Mouse (Mus musculus) neural tube, embryonic 12.5 days (tissue): ENCODE measurements around the gene AU018091. TPM values are rescaled to one million over a fixed set of nuclear protein-coding genes. Genes with fewer than 3 reads are reported as not detected.
"Not testable (repeated sequence)": the region's sequence is repeated elsewhere in the genome, so short reads cannot be mapped to it uniquely, and the experiment has no call there.

Source experiments
- ATAC-seq: fragments of 200-750 bp; cut with Nextera tagmentation; 2 replicates; pipeline ENCODE4 v1.8.0; 2017; ENCODE audit warnings: low read depth, mild to moderate bottlenecking, moderate TSS enrichment, moderate library complexity; ENCODE audit not compliant: low FRiP score
- H3K27ac ChIP-seq: fragments of 300-500 bp; sonication (generic); 2 replicates; pipeline ENCODE4 v1.5.1; 2016
- H3K27me3 ChIP-seq: fragments of 300-500 bp; sonication (generic); replicated peaks from 2 replicates; pipeline ENCODE4 v1.6.1; 2016; ENCODE audit warnings: mild to moderate bottlenecking
- H3K36me3 ChIP-seq: fragments of 300-500 bp; sonication (generic); 2 replicates; pipeline ENCODE4 v1.6.1; 2016; ENCODE audit warnings: mild to moderate bottlenecking
- H3K4me1 ChIP-seq: fragments of 300-500 bp; sonication (generic); 2 replicates; pipeline ENCODE4 v1.6.1; 2016
- H3K4me2 ChIP-seq: fragments of 300-500 bp; sonication (generic); replicated peaks from 2 replicates; pipeline ENCODE4 v1.6.1; 2016; ENCODE audit warnings: mild to moderate bottlenecking
- H3K4me3 ChIP-seq: fragments of 300-500 bp; sonication (generic); 2 replicates; pipeline ENCODE4 v1.5.1; 2016
- H3K9ac ChIP-seq: fragments of 300-500 bp; sonication (generic); 2 replicates; pipeline ENCODE4 v1.6.1; 2016; ENCODE audit warnings: mild to moderate bottlenecking
- H3K9me3 ChIP-seq: fragments of 300-500 bp; sonication (generic); 2 replicates; pipeline ENCODE4 v1.6.1; 2016; ENCODE audit warnings: mild to moderate bottlenecking
- WGBS: fragments of 180-500 bp; shearing (Covaris S2); methylation state at CpG from one replicate; pipeline ENCODE4 v1.1.7; 2016; 5-methylcytosine and 5-hydroxymethylcytosine counted together
- microRNA counts: library from miRNA; unstranded; fragments of <30 nt; microRNA quantifications from one replicate; lab custom pipeline; 2017
- microRNA-seq: library from miRNA; unstranded; fragments of <30 nt; microRNA quantifications from one replicate; pipeline ENCODE4, GENCODE M21; 2017
- polyA plus RNA-seq: library from polyadenylated mRNA; unstranded; fragments of >200 nt; fragmentation: Nextera tagmentation; extraction: Ambion mirVana; gene quantifications from 2 replicates; pipeline ENCODE4 v1.2.1, GENCODE M21; 2016

Gene AU018091
- polyA plus RNA-seq, 1 experiment from 2014 or later, result 0.14 TPM

- H3K27me3 ChIP-seq, result no peaks in the 10 kb centered on the region
- no peak overlapping the region for H3K27ac ChIP-seq
- no peaks in the 10 kb centered on the region for H3K4me1 ChIP-seq
- ATAC-seq, result no peak
- no peak overlapping the region for H3K4me3 ChIP-seq
- H3K36me3 ChIP-seq, result no peaks in the 10 kb centered on the region
- H3K9me3 ChIP-seq, result peaks cover 21% of the 10 kb centered on the region; the same call in 1 of the 2 replicates
- H3K9ac ChIP-seq, result no peak overlapping the region
- 72% methylated on average over 1 of the region's 1 CpGs for WGBS
- H3K4me2 ChIP-seq, result no peak overlapping the region
Observed at GRCm38 (mm10) chr7:3150376-3150775, 18.6 kb downstream of the AU018091 start.

GRCm38 (mm10) chr7:3146072-3146471 lies 22.9 kb downstream of the AU018091 start:
- Histone ChIP-seq H3K27ac (no peak overlapping the region), H3K27me3 (no peaks in the 10 kb centered on the region), H3K4me1 (no peaks in the 10 kb centered on the region), H3K4me3 (no peak overlapping the region), H3K9me3 (peaks cover 31% of the 10 kb centered on the region), H3K36me3 (no peaks in the 10 kb centered on the region), H3K9ac (no peak overlapping the region), H3K4me2 (no peak overlapping the region)
- no peak for ATAC-seq

- ATAC-seq, result no peak
- no peaks in the 10 kb centered on the region for H3K36me3 ChIP-seq
- no peak overlapping the region for H3K4me2 ChIP-seq
- 19% methylated on average over 1 of the region's 1 CpGs for WGBS
- no peak overlapping the region for H3K27ac ChIP-seq
- H3K27me3 ChIP-seq, result no peaks in the 10 kb centered on the region
- no peak overlapping the region for H3K4me3 ChIP-seq
- no peak overlapping the region for H3K9ac ChIP-seq
- H3K9me3 ChIP-seq, result peaks cover 30% of the 10 kb centered on the region
- H3K4me1 ChIP-seq, result no peaks in the 10 kb centered on the region
Observed at GRCm38 (mm10) chr7:3143329-3143728, 25.7 kb downstream of the AU018091 start.

- 80% methylated on average over 4 of the region's 4 CpGs for WGBS
- H3K36me3 ChIP-seq, result no peaks in the 10 kb centered on the region
- no peak overlapping the region for H3K9ac ChIP-seq
- peaks cover 14% of the 10 kb centered on the region; the same call in 1 of the 2 replicates for H3K9me3 ChIP-seq
- H3K27ac ChIP-seq, result no peak overlapping the region
- no peak overlapping the region for H3K4me2 ChIP-seq
- no peak overlapping the region for H3K4me3 ChIP-seq
- H3K4me1 ChIP-seq, result no peaks in the 10 kb centered on the region
- no peaks in the 10 kb centered on the region for H3K27me3 ChIP-seq
- no peak for ATAC-seq
Observed at GRCm38 (mm10) chr7:3135606-3136005, 33.4 kb downstream of the AU018091 start.

GRCm38 (mm10) chr7:3134654-3135053 lies 34.3 kb downstream of the AU018091 start:
- H3K4me2 ChIP-seq, result no peak overlapping the region
- ATAC-seq, result no peak
- H3K27me3 ChIP-seq, result no peaks in the 10 kb centered on the region
- peaks cover 14% of the 10 kb centered on the region; the same call in 1 of the 2 replicates for H3K9me3 ChIP-seq
- H3K27ac ChIP-seq, result no peak overlapping the region
- H3K4me1 ChIP-seq, result no peaks in the 10 kb centered on the region
- H3K4me3 ChIP-seq, result no peak overlapping the region
- no peaks in the 10 kb centered on the region for H3K36me3 ChIP-seq
- 67% methylated on average over 1 of the region's 1 CpGs for WGBS
- H3K9ac ChIP-seq, result no peak overlapping the region

- H3K9me3 ChIP-seq, result peaks cover 26% of the 10 kb centered on the region; the same call in 1 of the 2 replicates
- H3K27me3 ChIP-seq, result no peaks in the 10 kb centered on the region
- H3K36me3 ChIP-seq, result no peaks in the 10 kb centered on the region
- 57% methylated on average over 1 of the region's 1 CpGs for WGBS
- no peak overlapping the region for H3K4me3 ChIP-seq
- no peak overlapping the region for H3K4me2 ChIP-seq
- no peak overlapping the region for H3K9ac ChIP-seq
- no peaks in the 10 kb centered on the region for H3K4me1 ChIP-seq
- H3K27ac ChIP-seq, result no peak overlapping the region
- ATAC-seq, result no peak
Observed at GRCm38 (mm10) chr7:3130342-3130741, 38.7 kb downstream of the AU018091 start.

- 0 out of 2 replicates have a peak, but pooled peaks cover 20% of the 10 kb centered on the region for H3K9me3 ChIP-seq
- ATAC-seq, result not testable (repeated sequence)
Observed at GRCm38 (mm10) chr7:3128564-3128963, 40.4 kb downstream of the AU018091 start.

GRCm38 (mm10) chr7:3111193-3111592 lies 57.8 kb downstream of the AU018091 start:
- not testable (repeated sequence) for H3K4me3 ChIP-seq, H3K27me3 ChIP-seq, H3K27ac ChIP-seq, H3K4me1 ChIP-seq, H3K36me3 ChIP-seq, H3K9me3 ChIP-seq, ATAC-seq, H3K4me2 ChIP-seq, H3K9ac ChIP-seq
- no CpG with 5 or more reads among the region's 6 CpGs for WGBS

More at GRCm38 (mm10) chr7:3128564-3128963, 40.4 kb downstream of the AU018091 start:
- not testable (repeated sequence) for H3K27ac ChIP-seq, H3K4me3 ChIP-seq, H3K27me3 ChIP-seq, H3K4me2 ChIP-seq, H3K9ac ChIP-seq, H3K36me3 ChIP-seq, H3K4me1 ChIP-seq

- H3K9ac ChIP-seq, ATAC-seq, H3K27ac ChIP-seq: not testable (repeated sequence)
Observed at GRCm38 (mm10) chr7:3106516-3107077, 62.4 kb downstream of the AU018091 start.

More at GRCm38 (mm10) chr7:3106516-3107077, 62.4 kb downstream of the AU018091 start:
- not testable (repeated sequence) for H3K4me1 ChIP-seq, H3K36me3 ChIP-seq, H3K4me2 ChIP-seq, H3K27me3 ChIP-seq, H3K4me3 ChIP-seq, H3K9me3 ChIP-seq
- 70% methylated on average over 13 of the region's 13 CpGs for WGBS

MicroRNAs within 50 kb of the gene (microRNA counts, 519-probe panel; counts per million panel counts)
- 342 counts per million, percentile 67 among the panel's probes with 10 or more counts for microRNA mmu-miR-290-3p (lab: Ali Mortazavi, UCI)
- microRNA mmu-miR-290-5p (lab: Ali Mortazavi, UCI), result 342 counts per million, percentile 67 among the panel's probes with 10 or more counts
- microRNA mmu-miR-291a-3p (lab: Ali Mortazavi, UCI), result 342 counts per million, percentile 67 among the panel's probes with 10 or more counts
- microRNA mmu-miR-291a-5p (lab: Ali Mortazavi, UCI), result 342 counts per million, percentile 67 among the panel's probes with 10 or more counts
- microRNA mmu-miR-292-5p (lab: Ali Mortazavi, UCI), result 342 counts per million, percentile 67 among the panel's probes with 10 or more counts

Small RNAs within 50 kb of the gene (microRNA-seq; reads per million reads assigned to microRNA genes)
- gene Mir290a, result not detected
- gene Mir290b, result not detected
- gene Mir291a, result 2.2 reads per million, percentile 1 among the genes with 10 or more reads in this experiment
- gene Mir292, result not detected
- not detected for gene Mir292b

Other genes starting within 250 kb of the AU018091 start
- 0.11 TPM in 1 of 2 replicates, not detected in the other for gene Nlrp12, start 80.5 kb upstream of the AU018091 start, polyA plus RNA-seq
- gene Myadm, start 119.9 kb upstream of the AU018091 start, polyA plus RNA-seq, result 33.9 and 37.2 TPM in 2 replicates
- 0.24 and 0.25 TPM in 2 replicates for gene Prkcg, start 120.0 kb upstream of the AU018091 start, polyA plus RNA-seq
- gene Cacng7, start 163.8 kb upstream of the AU018091 start, polyA plus RNA-seq, result 2.3 and 3.8 TPM in 2 replicates
- gene Cacng8, start 221.5 kb upstream of the AU018091 start, polyA plus RNA-seq, result 7.1 and 8.2 TPM in 2 replicates